Mouse (Mus musculus): Measurements from ENCODE around the gene Onecut1.

DNA sequence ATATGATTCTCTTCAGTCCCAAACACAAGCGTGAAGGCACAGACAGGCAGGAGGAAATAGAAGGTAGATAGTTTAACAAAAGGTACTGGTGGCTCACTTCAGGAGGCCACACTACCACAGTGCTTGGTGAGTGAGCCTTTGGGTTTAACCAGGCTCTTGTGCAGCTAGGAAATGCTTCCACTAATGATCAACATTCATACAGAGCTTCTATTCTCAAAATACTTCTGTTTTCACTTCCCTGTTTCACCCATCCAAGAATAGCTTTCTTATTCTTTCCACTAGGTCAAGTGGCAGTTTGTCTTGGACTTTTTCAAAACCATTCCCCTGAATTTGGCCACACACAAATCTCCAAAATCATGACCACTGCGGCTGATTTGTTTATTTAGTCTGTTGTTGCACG, 73.6 kb downstream of the Onecut1 start:
- TF ChIP-seq TAL1 (IDR thresholded peaks at IDR 0.05; ENCODE audit: low read length) (no peak), GATA1 (IDR thresholded peaks at IDR 0.05; ENCODE audit: low read length) (no peak)
